Mouse (Mus musculus): Measurements from ENCODE around the gene Cbx8. TPM values are rescaled to one million over a fixed set of nuclear protein-coding genes. Genes with fewer than 3 reads are reported as not detected.

Cbx8 gene
- polyA plus RNA-seq, 1 experiment from 2014 or later: 10.1 TPM

DNA sequence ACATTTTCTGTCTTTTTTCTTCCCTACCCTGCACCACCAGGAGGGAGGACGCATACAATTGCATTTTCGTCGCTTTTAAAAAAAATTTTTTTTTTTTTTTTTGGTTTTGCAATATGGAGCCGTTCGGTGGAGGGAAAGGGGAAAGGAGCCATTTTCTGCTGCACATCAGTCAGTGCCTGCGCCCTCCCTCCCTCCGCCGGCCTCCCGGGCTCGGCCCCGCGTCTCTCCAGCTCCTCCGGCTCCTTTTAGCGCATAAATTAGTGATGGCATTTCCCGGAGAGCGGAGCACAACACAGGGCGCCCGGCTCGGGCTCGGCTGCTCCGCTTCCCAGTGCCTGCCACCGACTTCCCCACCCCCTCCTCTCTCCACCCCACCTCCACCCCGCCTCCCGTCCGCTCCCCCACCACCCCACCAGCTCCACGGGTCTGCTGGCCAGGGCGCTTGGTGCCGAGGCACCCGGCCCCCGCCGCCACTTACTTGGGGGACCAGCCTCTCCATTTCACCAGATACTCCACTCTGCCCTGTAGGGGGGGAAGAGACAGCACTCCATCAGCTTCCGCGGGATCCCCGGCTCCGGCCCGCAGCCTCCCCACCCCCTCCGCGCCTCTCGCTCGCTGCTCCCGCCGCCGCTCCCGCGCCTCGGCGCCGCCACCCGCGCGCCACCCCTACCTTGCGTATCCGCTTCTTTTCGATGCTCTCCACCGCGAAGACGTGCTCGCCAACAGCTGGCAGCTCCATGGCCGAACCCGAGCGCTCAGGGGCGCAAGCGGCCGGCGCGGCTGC lies 44.7 kb upstream of the Cbx8 start:
- ATAC-seq (ENCODE audit: low read depth) (peak; percentile 41), DNase-seq (ENCODE audit: low spot score) (peak; percentile 85)
- Histone ChIP-seq H3K27me3 (replicated peaks; ENCODE audit: control insufficient read depth, insufficient read depth, low read length) (peaks cover 64% of the 10 kb centered on the region), H3K4me3 (ENCODE audit: low read depth, low read length) (peak overlapping the region; percentile 98), H3K4me1 (ENCODE audit: control insufficient read depth, insufficient read depth, low read length) (peaks cover 58% of the 10 kb centered on the region), H3K9ac (ENCODE audit: low read depth, low read length) (peak overlapping the region; percentile 94), H3K27ac (replicated peaks; ENCODE audit: low read depth, low read length) (peak overlapping the region; percentile 99), H3K4me2 (ENCODE audit: low read depth, low read length) (peak overlapping the region; percentile 93), H3K9me3 (ENCODE audit: control insufficient read depth, low read length) (no peaks in the 10 kb centered on the region), H3K36me3 (ENCODE audit: control insufficient read depth, insufficient read depth, low read length) (peaks cover 21% of the 10 kb centered on the region)
- WGBS: under 1% methylated on average over 30 of the region's 66 CpGs

DNA sequence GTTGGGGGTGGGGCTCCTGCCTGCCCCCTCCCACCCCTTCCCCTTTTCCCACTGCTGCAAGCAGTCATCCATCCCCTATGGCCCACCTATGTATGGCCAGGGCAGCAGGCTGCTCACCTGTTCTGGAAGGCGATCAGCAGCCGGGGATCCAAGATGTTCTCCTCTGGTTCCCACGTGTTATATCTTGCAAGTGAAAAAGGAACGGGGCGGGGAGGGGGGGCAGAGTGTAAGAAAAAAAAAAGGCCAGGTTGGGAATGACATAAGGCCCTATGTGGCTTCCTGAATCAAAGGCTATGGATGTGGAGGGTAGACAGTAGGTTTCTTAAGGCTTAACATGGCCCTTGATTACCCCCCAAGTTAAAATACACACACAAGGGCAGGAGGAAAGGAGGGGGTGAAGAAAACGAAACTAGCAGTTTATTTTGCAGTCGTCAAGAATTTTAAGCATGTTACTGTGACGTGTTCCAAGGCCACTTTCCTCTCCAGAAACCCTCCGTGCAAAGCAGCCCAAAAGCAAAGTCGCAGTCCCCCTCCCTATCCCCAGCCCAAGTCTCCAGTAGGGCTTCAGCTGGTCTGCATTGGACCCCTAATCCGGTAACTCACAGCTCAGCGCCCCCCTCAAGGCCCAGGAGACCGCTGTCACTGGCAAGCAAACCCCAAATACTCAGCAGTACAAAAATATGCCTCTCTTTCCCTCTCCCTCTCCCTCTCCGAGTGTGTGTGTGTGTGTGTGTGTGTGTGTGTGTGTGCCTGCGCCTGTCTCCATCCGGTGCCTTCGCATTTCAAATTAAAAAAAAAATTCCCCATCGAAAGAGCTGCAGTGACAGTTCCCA lies 43.9 kb upstream of the Cbx8 start:
- peaks cover 26% of the 10 kb centered on the region for H3K36me3 ChIP-seq (ENCODE audit: control insufficient read depth, insufficient read depth, low read length)
- H3K9me3 ChIP-seq (ENCODE audit: control insufficient read depth, low read length): no peaks in the 10 kb centered on the region
- DNase-seq (ENCODE audit: low spot score): peak; percentile 53
- peaks cover 57% of the 10 kb centered on the region for H3K27me3 ChIP-seq (replicated peaks; ENCODE audit: control insufficient read depth, insufficient read depth, low read length)
- no peak for ATAC-seq (ENCODE audit: low read depth)
- H3K4me2 ChIP-seq (ENCODE audit: low read depth, low read length): peak overlapping the region; percentile 93
- H3K4me1 ChIP-seq (ENCODE audit: control insufficient read depth, insufficient read depth, low read length): peaks cover 52% of the 10 kb centered on the region
- H3K27ac ChIP-seq (replicated peaks; ENCODE audit: low read depth, low read length): peak overlapping the region; percentile 99
- peak overlapping the region; percentile 98 for H3K4me3 ChIP-seq (ENCODE audit: low read depth, low read length)
- 1% methylated on average over 17 of the region's 18 CpGs for WGBS
- peak overlapping the region; percentile 94 for H3K9ac ChIP-seq (ENCODE audit: low read depth, low read length)

DNA sequence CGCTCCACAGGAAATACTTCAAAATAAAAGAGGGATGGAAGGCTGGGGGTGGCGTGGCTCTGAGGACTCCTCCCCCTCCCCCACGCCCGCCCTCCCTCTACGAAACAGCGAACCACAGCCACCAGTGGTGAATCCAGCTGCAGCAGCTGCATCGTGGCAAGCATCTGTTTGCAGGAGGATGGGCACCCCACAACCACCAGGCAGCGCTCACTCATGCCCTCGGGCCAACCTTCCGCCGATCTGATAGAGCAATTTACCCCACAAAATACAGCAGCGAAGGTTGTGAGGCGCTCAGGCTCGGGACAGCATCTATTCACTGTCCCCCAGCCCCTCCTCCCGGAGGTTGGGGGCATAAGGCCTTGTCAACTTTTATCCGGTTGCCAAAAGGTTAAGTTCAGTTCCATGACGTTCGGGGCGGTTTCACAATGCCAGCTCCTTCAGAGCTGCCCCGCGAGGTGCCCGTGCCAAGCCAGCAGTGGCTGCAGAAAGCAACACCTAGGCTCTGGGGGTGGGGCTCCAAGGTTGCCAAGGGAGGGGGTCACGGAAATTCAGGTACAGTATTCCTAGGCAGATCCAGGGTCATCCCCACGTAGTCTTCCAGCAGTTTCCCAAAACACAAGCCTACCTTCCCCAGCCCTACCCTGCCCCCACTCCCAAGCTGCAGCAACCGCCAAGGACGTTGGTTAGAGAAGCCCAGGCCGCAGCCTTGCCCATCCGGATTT lies 43.1 kb upstream of the Cbx8 start:
- Histone ChIP-seq H3K27me3 (replicated peaks; ENCODE audit: control insufficient read depth, insufficient read depth, low read length) (peaks cover 49% of the 10 kb centered on the region), H3K9ac (ENCODE audit: low read depth, low read length) (peak overlapping the region; percentile 94), H3K4me2 (ENCODE audit: low read depth, low read length) (peak overlapping the region; percentile 93), H3K9me3 (ENCODE audit: control insufficient read depth, low read length) (no peaks in the 10 kb centered on the region), H3K36me3 (ENCODE audit: control insufficient read depth, insufficient read depth, low read length) (peaks cover 32% of the 10 kb centered on the region), H3K27ac (replicated peaks; ENCODE audit: low read depth, low read length) (peak overlapping the region; percentile 99; the same call in 1 of the 2 replicates), H3K4me1 (ENCODE audit: control insufficient read depth, insufficient read depth, low read length) (peaks cover 52% of the 10 kb centered on the region), H3K4me3 (ENCODE audit: low read depth, low read length) (peak overlapping the region; percentile 98)
- peak; percentile 63 for DNase-seq (ENCODE audit: low spot score)
- ATAC-seq (ENCODE audit: low read depth): no peak
- 6% methylated on average over 26 of the region's 28 CpGs for WGBS

DNA sequence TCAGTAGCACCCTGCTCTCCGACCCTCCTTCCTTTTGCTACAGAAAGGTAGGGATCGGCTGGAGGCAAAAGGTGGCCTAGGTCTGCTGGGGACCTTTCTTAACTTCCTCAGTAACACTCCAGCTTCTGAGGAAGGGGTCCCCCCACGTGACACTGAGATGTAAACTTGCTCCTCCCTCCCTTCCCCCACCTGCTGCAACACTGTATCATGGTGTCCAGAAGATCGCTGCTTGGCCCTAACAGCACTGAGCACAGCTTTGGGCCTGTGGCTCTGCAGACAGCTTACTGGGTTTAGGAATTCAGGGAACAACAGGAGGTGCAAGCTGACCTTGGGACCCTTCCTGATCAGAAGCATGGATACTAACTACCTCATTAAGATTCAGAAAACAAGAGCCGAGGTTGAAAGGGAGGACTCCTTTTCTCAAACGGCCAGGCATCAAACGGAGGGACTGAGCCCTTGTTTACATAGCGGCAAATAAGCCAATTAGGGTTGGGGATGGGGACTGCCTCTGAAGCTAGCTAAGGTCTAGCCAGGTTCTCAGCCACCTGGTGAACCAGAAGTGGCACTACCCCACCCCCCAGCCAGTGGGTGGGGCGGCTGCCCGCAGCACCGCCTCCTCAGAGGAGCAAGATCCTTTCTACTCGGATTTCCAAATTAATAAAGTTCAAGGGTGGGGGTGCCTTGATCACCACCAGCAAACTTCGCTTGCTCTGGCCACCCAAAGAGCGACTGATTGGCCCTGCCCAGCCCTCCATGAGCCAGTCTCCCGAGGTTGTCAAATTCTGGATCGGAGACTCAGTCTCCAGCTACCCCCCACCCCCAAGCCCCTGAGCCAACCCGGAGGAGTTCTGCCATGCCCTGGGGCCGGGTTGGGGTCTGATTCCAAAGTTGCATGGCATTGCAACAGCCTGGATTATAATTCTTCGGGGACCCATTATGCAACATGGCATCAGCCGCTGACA lies 42.1 kb upstream of the Cbx8 start:
- Histone ChIP-seq H3K4me1 (ENCODE audit: control insufficient read depth, insufficient read depth, low read length) (peaks cover 51% of the 10 kb centered on the region), H3K27ac (replicated peaks; ENCODE audit: low read depth, low read length) (no peak overlapping the region), H3K27me3 (replicated peaks; ENCODE audit: control insufficient read depth, insufficient read depth, low read length) (peaks cover 39% of the 10 kb centered on the region), H3K9ac (ENCODE audit: low read depth, low read length) (no peak overlapping the region), H3K9me3 (ENCODE audit: control insufficient read depth, low read length) (no peaks in the 10 kb centered on the region), H3K4me2 (ENCODE audit: low read depth, low read length) (peak overlapping the region; percentile 93), H3K36me3 (ENCODE audit: control insufficient read depth, insufficient read depth, low read length) (peaks cover 33% of the 10 kb centered on the region), H3K4me3 (ENCODE audit: low read depth, low read length) (peak overlapping the region; percentile 98)
- DNase-seq (ENCODE audit: low spot score): no peak
- ATAC-seq (ENCODE audit: low read depth): no peak
- 25% methylated on average over 20 of the region's 20 CpGs for WGBS

DNA sequence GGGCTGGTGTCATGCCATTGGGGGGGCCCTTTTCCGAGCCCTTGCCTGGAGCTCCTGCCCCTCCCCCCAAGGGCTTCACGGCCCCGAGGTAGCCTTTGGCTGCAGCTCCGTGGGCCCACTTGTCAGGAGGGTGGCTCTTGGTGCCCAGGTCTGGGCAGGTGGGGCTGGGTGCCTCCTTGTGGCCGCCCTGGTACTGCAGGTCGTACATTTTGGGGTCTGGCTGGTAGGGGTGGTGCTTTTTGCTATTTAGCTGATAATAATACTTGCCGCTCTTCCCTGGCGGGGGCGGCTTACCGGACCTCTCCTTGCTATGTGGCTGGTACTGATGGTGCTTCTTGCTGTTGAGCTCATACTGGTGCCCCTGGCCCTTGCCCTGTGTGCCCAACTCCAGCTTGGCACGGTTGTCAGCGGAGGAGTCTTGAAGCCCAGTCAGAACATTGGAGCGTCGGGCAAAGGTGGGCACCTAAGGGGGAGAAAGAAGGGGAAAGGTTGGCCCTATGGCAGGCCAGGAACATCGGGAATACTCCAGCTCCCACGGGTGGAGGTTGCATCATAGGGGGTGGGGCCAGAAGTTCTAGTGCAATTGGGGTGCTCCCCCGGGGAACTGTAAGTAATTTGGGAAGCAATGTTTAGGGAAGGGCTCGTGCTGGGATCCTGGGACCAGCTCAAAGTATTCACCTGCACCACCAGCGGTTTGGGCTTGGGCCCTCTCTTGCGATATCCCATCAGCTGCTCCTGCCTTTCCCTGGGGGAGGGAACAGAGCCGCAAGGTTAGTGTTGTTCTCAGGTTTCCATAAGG lies 41.3 kb upstream of the Cbx8 start:
- no peak for DNase-seq (ENCODE audit: low spot score)
- Histone ChIP-seq H3K4me3 (ENCODE audit: low read depth, low read length) (0 out of 2 replicates have a peak overlapping the region, but pooled peaks have one; percentile 8), H3K9ac (ENCODE audit: low read depth, low read length) (no peak overlapping the region; the same call in 1 of the 2 replicates), H3K4me2 (ENCODE audit: low read depth, low read length) (no peak overlapping the region), H3K27ac (replicated peaks; ENCODE audit: low read depth, low read length) (no peak overlapping the region), H3K4me1 (ENCODE audit: control insufficient read depth, insufficient read depth, low read length) (peaks cover 45% of the 10 kb centered on the region), H3K27me3 (replicated peaks; ENCODE audit: control insufficient read depth, insufficient read depth, low read length) (peaks cover 31% of the 10 kb centered on the region), H3K36me3 (ENCODE audit: control insufficient read depth, insufficient read depth, low read length) (peaks cover 37% of the 10 kb centered on the region), H3K9me3 (ENCODE audit: control insufficient read depth, low read length) (no peaks in the 10 kb centered on the region)
- ATAC-seq (ENCODE audit: low read depth): no peak
- 36% methylated on average over 20 of the region's 21 CpGs for WGBS

DNA sequence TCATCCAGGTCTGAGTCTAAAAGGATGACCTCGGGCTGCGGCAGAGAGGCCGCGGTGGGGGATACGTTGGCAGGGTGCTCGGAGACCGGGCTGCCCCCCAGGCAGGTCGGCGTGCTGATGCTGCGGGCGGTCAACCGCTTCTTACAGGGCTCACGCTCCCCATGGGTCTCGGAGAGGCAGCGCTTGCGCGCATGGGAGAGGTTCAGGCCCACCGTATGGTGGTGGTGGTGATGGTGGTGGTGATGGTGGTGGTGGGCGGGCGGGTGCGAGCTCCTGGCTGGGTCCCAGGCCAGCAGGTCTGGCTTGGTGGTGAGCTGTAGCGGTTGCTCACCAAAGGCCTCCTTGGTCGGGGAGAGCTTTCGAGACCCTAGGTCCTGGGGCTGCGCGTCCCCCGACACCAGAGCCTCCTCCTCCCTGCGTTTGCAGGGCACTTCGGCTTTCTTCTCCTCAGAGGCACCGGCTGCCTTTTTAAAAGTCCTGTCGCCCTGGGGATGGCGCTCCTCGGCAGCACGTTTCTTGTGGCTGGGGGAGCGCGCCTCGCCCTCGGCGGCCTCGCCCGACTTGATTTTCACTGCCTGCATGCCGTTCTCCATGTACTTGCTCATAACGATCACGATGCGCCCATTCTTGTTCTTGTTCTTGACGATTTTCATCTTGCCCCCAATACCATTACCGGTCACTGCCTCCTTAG lies 40.5 kb upstream of the Cbx8 start:
- Histone ChIP-seq H3K36me3 (ENCODE audit: control insufficient read depth, insufficient read depth, low read length) (peaks cover 37% of the 10 kb centered on the region), H3K27me3 (replicated peaks; ENCODE audit: control insufficient read depth, insufficient read depth, low read length) (peaks cover 24% of the 10 kb centered on the region), H3K9me3 (ENCODE audit: control insufficient read depth, low read length) (no peaks in the 10 kb centered on the region), H3K9ac (ENCODE audit: low read depth, low read length) (peak overlapping the region; percentile 34; the same call in 1 of the 2 replicates), H3K4me1 (ENCODE audit: control insufficient read depth, insufficient read depth, low read length) (peaks cover 40% of the 10 kb centered on the region), H3K27ac (replicated peaks; ENCODE audit: low read depth, low read length) (no peak overlapping the region), H3K4me3 (ENCODE audit: low read depth, low read length) (peak overlapping the region; percentile 11; the same call in 1 of the 2 replicates), H3K4me2 (ENCODE audit: low read depth, low read length) (peak overlapping the region; percentile 2; the same call in 1 of the 2 replicates)
- DNase-seq (ENCODE audit: low spot score): no peak
- ATAC-seq (ENCODE audit: low read depth): no peak
- 46% methylated on average over 32 of the region's 47 CpGs for WGBS
